Mouse (Mus musculus): Measurements from ENCODE around the gene Prrx2.
A peak's percentile ranks its signal among the peaks of the same experiment; 100 is the strongest.

Prrx2 gene

DNA sequence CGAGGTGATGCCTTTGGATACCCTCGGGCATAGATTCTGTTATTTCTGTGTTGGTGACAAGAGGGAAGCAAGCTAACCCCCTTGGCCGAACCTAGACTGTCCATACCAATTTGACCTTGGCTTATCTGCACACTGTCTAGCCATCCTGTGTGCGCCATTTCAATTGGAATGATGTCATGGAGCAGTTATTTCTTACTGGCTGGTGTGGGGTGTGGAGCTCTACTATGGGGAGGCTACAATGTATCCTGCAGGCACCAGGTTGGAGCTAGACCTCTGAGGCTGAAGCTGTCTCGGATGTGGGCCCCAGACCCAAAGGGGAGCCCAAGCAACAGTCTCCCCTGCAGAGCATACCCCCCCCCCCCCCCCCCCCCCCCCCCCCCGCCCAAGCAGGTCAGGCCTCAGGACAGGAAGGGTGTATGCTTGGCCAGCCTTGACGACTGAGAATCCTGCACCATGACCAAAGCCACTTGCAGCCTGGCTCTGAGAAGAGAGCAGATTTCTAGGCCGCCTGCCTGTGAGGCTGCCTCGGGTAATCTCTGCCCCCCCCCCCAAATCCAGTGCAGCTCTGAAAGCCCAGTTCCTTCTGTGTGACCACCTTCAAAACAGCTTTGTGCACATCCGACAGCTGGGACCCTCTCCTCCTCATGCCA is at the start of gene Prrx2:
Gene Prrx2 (plus strand): TSS at position 600 of the 650 bp plus-strand sequence.
- no peak for DNase-seq (ENCODE audit: low spot score)

- no peak for DNase-seq (ENCODE audit: low spot score)
Measured at GRCm38 (mm10) chr2:30787466-30787865, 47.3 kb upstream of the Prrx2 start.

DNA sequence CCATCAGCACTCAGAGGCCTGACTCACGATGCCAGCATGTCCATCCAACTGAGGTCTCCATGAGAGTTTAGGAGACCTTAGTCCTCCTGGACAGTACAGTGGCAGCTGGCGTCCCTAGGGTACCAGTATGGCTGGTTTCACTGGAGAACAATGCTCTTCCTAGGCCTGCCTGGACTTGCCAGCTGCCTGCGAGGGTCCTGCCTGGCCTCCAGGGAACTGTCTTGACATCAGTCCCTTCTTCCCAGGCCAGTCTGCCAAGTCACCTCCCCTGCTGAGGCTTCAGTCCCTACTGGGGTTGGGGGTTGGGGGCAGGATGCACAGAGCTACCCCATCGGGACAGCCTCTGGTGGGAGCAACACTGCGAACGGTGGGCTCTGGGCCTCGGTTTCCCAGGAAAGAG is 42.7 kb upstream of the Prrx2 start:
- DNase-seq (ENCODE audit: low spot score) = no peak

DNA sequence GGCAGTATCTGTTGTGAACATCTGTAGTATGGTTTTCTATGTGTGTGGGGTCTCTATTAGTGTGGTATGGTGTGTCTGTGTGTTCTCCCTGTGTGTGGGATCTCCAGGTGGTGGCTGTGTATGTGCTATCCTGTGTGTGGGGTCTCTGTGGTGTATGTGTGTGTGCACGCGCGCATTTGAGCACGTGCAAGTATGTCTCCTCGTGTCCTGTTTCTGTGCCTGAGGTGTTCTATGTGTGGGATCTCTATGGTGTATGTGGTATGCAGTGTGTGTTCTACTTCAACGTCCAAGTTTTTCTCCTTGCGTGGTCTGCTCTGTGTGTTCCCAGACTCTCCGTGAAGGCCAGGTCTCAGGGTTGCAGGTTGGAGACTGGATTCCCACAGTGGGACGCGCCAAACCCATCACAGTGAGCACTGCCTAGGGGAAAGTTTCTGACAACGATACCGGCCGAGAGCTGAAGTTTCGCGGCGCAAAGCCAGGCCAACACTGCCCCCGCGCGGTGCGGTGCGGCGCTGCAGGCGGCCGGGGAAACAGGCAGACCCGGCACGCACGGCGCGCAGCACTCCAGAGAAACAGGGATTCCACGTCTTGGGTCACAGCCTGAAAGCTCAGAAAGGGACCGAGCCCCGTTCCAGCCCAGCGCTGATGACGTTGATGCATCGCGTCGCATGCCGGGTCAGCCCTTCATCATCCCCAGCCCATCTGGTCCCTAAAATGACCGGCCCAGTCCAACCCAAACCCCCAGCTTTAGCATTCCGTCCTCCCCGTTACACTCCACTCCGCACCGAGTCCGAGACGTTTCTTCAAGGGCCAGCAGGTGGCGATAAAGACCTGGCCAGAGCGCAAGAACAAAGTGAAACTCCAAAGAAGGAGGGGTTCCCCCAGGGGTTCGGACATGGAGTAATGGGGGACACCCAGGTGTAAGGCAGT is 40.3 kb upstream of the Prrx2 start:
- DNase-seq (ENCODE audit: low spot score) = peak; percentile 96

GRCm38 (mm10) chr2:30795271-30795888 is 39.4 kb upstream of the Prrx2 start:
- DNase-seq (ENCODE audit: low spot score) = no peak

- DNase-seq (ENCODE audit: low spot score) = peak; percentile 23
Measured at GRCm38 (mm10) chr2:30795889-30796275, 38.9 kb upstream of the Prrx2 start.

DNA sequence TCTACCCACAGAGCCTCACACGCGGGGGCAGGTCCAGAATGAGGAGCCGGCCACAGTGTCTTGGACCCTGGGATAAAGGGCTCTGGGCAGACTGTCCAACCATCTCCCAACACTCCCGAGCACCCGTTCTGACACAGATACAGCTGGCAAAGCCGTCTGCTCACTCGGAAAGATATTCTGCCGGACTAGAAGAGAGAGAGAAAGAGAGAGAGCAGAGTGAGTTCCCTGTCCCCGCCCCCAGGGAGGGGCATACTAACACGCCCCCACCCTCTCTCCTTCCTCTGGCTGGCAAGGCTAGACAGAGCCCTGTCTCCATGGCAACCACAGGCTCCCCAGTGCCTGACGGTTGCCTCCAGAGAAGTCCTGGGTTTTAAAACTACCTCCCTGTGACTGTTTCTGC is 38.4 kb upstream of the Prrx2 start:
- peak; percentile 78 for DNase-seq (ENCODE audit: low spot score)

DNA sequence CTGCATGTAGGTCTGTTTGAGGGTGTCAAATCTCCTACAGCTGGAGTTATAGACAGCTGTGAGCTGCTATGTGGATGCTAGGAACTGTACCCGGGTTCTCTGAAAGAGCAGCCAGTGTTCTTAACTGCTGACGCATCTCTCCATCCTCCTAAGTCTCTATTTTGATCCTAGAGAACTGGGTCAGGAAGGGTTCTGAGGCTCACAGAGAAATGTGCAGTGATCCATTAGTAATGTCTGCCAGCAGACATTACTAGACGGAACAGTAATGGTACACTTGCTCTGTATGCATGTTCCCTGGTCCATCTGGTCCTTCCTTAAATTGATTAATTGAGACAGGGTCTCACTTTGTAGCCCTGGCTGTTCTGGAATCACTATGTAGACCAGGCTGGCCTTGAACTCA is 35.3 kb upstream of the Prrx2 start:
- no peak for DNase-seq (ENCODE audit: low spot score)

GRCm38 (mm10) chr2:30800671-30801066 is 34.1 kb upstream of the Prrx2 start:
- no peak for DNase-seq (ENCODE audit: low spot score)

- peak; percentile 48 for DNase-seq (ENCODE audit: low spot score)
Measured at GRCm38 (mm10) chr2:30801067-30801852, 33.5 kb upstream of the Prrx2 start.

DNA sequence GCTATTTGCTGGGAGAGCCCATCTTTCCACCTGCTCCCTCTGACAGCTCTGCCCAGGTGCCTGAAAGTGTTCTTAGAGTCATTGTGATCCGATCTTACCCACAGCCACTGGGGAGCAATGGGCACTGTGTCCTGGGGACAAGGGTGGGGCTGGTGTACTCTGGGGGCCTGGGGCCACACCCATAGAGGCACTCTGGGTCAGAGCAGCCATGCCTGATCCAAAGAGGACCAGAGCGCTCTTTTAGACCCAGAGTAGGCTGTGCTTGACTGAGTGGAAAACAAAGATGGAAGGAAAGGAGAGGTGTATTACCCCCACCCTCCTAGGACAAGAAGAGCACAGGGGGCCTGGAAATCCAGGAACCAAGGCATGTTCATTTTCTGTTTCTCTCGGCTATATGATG is 31.2 kb upstream of the Prrx2 start, which contains the start of gene 1700001O22Rik:
Gene 1700001O22Rik (minus strand): TSS at position 58 of the 400 bp plus-strand sequence.
- no peak for DNase-seq (ENCODE audit: low spot score)

DNA sequence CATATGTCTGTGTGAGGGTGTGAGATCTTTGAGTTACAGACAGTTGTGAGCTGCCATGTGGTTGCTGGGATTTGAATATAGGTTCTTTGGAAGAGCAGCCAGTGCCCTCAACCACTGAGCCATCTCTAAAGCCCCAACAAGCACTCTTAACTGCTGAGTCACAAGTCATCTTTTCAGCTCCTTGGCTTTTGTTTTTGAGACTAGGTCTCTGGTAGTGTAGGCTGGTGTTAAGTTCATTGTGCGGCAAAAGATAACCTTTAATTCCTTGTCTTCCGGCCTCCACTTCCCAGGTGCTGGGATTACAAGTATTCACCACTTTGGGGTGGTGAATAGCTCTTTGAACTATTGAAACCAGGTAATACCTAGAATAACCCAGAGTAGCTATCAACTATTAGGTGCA is 28.8 kb upstream of the Prrx2 start:
- DNase-seq (ENCODE audit: low spot score) = no peak

DNA sequence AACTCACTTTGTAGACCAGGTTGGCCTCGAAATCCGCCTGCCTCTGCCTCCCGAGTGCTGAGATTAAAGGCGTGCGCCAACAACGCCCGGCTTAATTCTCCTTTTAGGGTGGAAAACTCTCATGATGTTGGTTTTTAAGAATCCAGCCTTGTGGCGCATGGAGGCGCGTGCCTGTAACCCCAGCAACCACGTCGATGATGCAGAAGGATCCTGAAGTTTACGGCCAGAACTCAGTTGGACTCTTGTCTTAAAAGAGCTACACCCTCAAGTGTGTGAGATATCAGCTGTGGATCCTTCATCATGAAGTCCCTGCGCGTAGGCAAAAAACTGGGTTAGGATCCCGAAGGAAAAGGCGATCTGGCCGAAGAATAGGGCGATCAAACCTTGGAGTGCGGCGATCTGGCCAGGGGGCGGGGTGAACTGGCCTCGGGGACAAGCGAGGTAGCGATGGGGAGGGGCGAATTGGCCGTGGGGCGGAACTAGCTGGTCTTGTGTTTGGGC is 27.6 kb upstream of the Prrx2 start:
- DNase-seq (ENCODE audit: low spot score) = no peak

- peak; percentile 100 for DNase-seq (ENCODE audit: low spot score)
Measured at GRCm38 (mm10) chr2:30807648-30808295, 27.0 kb upstream of the Prrx2 start, which contains the start of gene Ntmt1. Gene Ntmt1, plus strand, starts transcription at chr2:30807826.

- DNase-seq (ENCODE audit: low spot score) = peak; percentile 44
Measured at GRCm38 (mm10) chr2:30808296-30808655, 26.5 kb upstream of the Prrx2 start.

- no peak for DNase-seq (ENCODE audit: low spot score)
Measured at GRCm38 (mm10) chr2:30809503-30809902, 25.3 kb upstream of the Prrx2 start.

DNA sequence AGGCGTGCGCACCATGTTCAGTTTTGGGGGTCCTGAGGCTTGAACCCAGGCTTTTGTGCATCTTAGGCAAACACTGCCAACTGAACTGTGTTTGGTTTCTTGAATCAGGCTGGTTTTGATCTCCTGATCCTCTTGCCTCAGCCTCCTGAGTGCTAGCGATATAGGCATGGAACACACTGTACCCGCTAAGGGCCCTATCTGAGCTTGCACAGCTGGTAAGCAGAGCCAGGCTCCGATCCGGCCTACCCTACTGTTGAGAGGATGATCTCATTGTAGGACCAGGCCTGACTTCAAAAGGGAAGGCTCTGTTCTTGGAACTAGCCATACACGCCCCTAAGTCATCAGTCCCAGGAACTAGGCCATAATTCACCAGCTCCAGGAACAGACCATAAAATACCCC is 24.2 kb upstream of the Prrx2 start:
- no peak for DNase-seq (ENCODE audit: low spot score)

DNA sequence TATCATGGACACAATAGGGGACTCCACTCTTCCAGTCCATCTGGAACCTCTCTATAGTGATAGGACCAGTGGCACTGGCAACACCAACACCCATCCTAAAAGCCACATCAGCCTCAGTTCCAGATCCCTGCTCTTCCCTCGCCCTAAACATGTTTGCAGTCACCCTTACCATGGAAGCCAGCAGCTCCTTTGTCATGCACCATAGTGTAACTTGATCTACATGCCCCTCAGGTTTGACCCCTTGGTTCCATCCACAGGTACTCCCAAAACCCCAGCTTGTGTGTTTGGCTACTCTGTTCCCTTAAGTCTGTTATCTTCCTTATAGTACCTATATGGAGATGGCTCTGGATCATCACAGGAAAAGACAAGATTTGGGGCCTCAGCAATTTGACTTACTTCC is 18.4 kb upstream of the Prrx2 start:
- DNase-seq (ENCODE audit: low spot score) = no peak

DNA sequence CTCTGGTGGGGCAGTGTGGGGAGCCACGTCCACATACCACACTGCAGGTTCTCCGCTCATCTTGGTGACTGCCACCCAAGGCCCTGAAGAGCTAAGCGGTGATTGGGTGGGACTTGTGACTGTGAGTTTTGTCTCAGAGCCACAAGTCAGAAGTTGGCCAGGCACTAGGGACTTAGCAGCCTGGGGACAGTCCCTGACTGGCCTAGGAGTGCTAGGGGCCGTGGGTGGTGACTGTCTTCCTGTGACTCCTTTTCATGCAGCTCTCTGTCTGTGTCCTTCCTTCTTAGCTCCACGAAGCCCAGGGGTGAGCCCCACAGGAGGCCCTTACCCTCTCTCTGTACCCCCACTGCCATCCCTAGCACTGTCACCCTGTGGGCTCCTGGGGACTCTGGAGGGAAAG is 14.9 kb upstream of the Prrx2 start:
- DNase-seq (ENCODE audit: low spot score) = no peak

GRCm38 (mm10) chr2:30821073-30821472 is 13.7 kb upstream of the Prrx2 start:
- no peak for DNase-seq (ENCODE audit: low spot score)

DNA sequence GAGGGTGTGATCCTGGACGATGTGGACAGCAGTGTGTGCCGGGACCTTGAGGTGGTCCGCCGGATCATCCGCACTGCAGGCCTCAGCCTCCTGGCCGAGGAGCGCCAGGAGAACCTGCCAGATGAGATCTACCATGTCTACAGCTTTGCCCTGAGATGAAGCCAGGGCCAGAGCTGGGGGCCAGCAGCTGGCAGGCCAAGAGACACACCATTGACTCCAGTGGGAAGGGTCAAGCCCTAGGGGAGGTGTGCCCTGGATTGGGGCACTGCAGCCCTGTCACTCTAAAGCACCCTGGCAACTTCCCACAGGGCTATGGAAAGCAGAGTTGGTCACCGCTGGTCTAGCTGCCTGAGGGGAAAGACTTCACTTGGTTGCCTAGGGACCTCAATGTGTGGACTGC is 12.3 kb upstream of the Prrx2 start:
- no peak for DNase-seq (ENCODE audit: low spot score)
